Mouse (Mus musculus) layer of hippocampus, adult 6 months (tissue): Measurements from ENCODE around the gene Acot12. TPM values are rescaled to one million over a fixed set of nuclear protein-coding genes. Genes with fewer than 3 reads are reported as not detected.

ENCODE experiments used
- long read RNA-seq, 2 experiments: library from polyadenylated mRNA; unstranded; transcript quantifications; one replicate each; pipeline ENCODE4 v2.0.0; 2019 to 2020
- microRNA-seq: library from miRNA; unstranded; fragments of <30 nt; microRNA quantifications from one replicate; pipeline ENCODE4 v1.2.0, GENCODE M21; 2020
- polyA plus RNA-seq: library from polyadenylated mRNA; unstranded; fragments of <200 nt; fragmentation: Nextera tagmentation; gene quantifications from 2 replicates; pipeline ENCODE4 v1.2.3, GENCODE M21; 2021

The Acot12 gene
- 0.23 and 0.26 TPM in 2 replicates for polyA plus RNA-seq
- long read RNA-seq, experiment 1, partial matches to known transcripts = 0 of 1 reads
- long read RNA-seq, experiment 1, other reads (novel, unspliced or antisense) = 1 of 1 reads
- long read RNA-seq, experiment 2, partial matches to known transcripts = 0 of 4 reads
- long read RNA-seq, experiment 2, other reads (novel, unspliced or antisense) = 2 of 4 reads

DNA sequence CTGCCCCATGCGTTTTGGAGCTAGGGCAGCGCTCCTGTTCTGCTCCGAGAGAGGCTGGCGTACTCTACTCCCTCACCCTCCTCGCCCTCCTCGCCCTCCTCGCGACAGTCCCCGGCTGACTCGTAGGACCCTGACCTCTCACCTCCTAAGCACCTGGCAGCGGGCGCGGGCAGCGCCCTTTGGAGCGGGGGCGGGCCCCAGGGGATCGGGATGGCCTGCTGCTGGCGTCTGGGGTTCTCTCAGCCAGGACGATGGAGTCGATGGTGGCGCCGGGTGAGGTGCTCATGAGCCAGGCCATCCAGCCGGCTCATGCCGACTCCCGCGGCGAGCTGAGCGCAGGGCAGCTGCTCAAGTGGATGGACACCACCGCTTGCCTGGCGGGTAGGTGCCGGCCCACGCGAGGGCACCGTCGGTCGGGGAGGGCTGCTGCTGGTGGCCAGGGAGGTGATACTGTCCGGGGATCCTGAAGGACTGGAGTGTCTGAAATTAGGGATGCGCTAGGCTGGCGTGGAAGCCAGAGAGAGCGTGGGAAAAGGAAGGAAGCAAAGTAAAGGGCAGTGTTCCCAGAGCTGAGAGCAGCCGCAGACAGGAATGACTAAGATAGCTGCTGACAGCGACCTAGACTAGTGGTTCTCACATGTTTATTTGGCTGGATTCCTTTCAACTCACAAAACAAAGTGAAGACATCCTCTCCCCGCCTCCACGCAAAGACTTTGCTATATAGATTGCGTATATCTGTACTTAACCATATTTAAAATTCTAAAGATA, at the start of gene Acot12:
Gene Acot12, plus strand, starts transcription at position 233 of the 768 bp plus-strand sequence.

DNA sequence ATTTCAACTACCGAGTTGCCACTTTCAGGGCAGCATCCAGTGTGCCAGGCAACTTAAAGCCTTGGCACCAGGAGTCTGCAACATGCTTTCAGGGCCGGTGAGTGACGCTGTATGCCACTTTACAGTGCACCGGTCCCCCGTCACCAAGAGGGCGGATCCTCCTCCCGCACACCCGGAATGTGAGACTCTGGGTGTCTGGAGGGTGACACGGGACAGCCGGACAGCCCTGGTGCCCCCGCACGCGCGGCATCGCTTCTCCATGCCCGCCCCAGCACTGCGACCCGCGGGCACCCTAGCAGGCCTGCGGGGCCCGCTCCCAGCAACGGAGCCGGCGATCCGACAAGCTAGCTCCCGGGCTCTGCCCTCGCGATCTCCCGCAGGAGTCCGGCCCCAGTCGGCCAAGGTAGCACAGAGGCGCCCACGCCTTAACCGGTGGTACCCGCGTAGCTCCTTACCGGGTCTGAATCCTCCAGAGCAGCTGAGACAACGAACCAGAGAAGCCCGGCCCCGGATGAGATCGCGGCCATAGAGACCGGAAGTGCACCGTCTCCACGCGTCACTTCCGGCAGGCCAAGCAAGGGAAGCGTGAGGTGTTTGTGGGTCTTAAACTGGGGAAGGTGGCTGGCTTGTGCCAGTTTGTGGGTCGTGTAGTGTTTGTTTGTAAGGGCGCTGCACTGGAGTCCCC, 66.0 kb downstream of the Acot12 start, which contains the start of gene Zcchc9:
Gene Zcchc9, minus strand, starts transcription at position 551 of the 685 bp plus-strand sequence.

Small RNA genes within 50 kb of the gene (microRNA-seq; reads per million reads assigned to microRNA genes)
- gene Gm27656 = not detected

Other genes starting within 250 kb of the Acot12 start
- 13.1 and 15.2 TPM in 2 replicates for gene Zcchc9, start 66.2 kb downstream of the Acot12 start, polyA plus RNA-seq
- not detected in 2 replicates for gene Ckmt2, start 135.4 kb downstream of the Acot12 start, polyA plus RNA-seq